Mouse (Mus musculus): ENCODE results near the gene Grap2. TPM values are rescaled to one million over a fixed set of nuclear protein-coding genes. Genes with fewer than 3 reads are reported as not detected.

Gene Grap2
- polyA plus RNA-seq, 1 experiment from 2014 or later, result 0.97 TPM

- Histone ChIP-seq H3K4me1 (replicated peaks) (no peaks in the 10 kb centered on the region; the same call in 1 of the 2 replicates), H3K4me2 (no peak overlapping the region), H3K4me3 (no peak overlapping the region), H3K9ac (no peak overlapping the region), H3K36me3 (no peaks in the 10 kb centered on the region), H3K27ac (no peak overlapping the region), H3K9me3 (no peaks in the 10 kb centered on the region), H3K27me3 (no peaks in the 10 kb centered on the region)
- 87% methylated on average over 2 of the region's 2 CpGs for WGBS
- no peak for ATAC-seq (ENCODE audit: low FRiP score)
Observed at GRCm38 (mm10) chr15:80556021-80556420, 16.4 kb upstream of the Grap2 start.

DNA sequence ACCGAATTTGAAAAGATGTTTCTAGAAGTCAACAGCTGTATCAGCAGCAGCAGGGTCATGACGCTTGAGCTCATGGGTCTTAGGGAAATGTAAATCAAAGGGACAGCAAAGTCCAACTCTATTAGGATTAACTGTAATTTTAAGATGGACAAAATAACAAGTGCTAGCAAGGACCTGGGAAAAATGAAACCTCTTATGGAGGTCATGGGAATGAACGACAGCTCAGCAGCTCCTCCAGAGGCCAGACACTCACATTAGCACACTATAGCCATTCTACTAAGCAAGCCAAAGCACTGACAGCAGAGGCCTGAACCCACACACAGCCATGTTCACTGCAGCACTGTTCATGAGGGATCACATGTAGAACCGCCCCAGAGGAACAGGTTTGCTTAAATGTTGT lies 14.6 kb upstream of the Grap2 start:
- H3K4me2 ChIP-seq, result no peak overlapping the region
- no peak overlapping the region for H3K9ac ChIP-seq
- H3K36me3 ChIP-seq, result no peaks in the 10 kb centered on the region
- H3K9me3 ChIP-seq, result no peaks in the 10 kb centered on the region
- no peak overlapping the region for H3K4me3 ChIP-seq
- WGBS, result 74% methylated on average over 4 of the region's 4 CpGs
- no peaks in the 10 kb centered on the region for H3K27me3 ChIP-seq
- no peak for ATAC-seq (ENCODE audit: low FRiP score)
- H3K27ac ChIP-seq, result no peak overlapping the region
- no peaks in the 10 kb centered on the region for H3K4me1 ChIP-seq (replicated peaks)

GRCm38 (mm10) chr15:80559534-80559933 lies 12.9 kb upstream of the Grap2 start:
- Histone ChIP-seq H3K4me3 (no peak overlapping the region), H3K4me1 (replicated peaks) (no peaks in the 10 kb centered on the region), H3K27me3 (no peaks in the 10 kb centered on the region), H3K4me2 (no peak overlapping the region), H3K9me3 (no peaks in the 10 kb centered on the region), H3K9ac (no peak overlapping the region), H3K27ac (no peak overlapping the region), H3K36me3 (no peaks in the 10 kb centered on the region)
- WGBS, result 69% methylated on average over 12 of the region's 12 CpGs
- no peak for ATAC-seq (ENCODE audit: low FRiP score)

DNA sequence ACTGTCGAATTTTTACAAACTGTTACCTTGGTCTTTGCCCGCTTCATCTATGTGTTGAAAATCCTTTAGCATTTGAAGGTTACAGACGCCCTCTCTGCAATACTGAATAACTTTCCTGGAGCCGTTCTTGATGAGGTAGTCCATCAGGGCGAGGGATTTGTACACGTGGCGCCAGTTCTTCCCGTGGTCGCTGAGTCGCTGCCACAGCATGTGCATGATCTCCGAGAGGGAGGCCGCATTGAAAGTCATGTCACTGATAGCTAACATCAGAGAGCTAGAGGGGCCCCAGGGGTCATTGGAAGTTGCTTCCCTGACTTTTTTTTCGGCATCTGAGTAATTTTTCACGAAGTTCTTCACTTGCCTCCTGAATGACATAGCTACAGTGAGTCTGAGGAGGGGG lies 12.4 kb upstream of the Grap2 start:
- Histone ChIP-seq H3K27me3 (no peaks in the 10 kb centered on the region), H3K9me3 (no peaks in the 10 kb centered on the region), H3K36me3 (no peaks in the 10 kb centered on the region), H3K4me1 (replicated peaks) (no peaks in the 10 kb centered on the region), H3K27ac (no peak overlapping the region), H3K9ac (no peak overlapping the region), H3K4me2 (no peak overlapping the region), H3K4me3 (no peak overlapping the region)
- 65% methylated on average over 14 of the region's 14 CpGs for WGBS
- ATAC-seq (ENCODE audit: low FRiP score), result no peak

- no peak for ATAC-seq (ENCODE audit: low FRiP score)
- no peak overlapping the region for H3K9ac ChIP-seq
- H3K36me3 ChIP-seq, result no peaks in the 10 kb centered on the region
- H3K4me1 ChIP-seq (replicated peaks), result no peaks in the 10 kb centered on the region
- H3K4me3 ChIP-seq, result no peak overlapping the region
- H3K9me3 ChIP-seq, result no peaks in the 10 kb centered on the region
- H3K27ac ChIP-seq, result no peak overlapping the region
- no peaks in the 10 kb centered on the region for H3K27me3 ChIP-seq
- WGBS, result 64% methylated on average over 15 of the region's 15 CpGs
- H3K4me2 ChIP-seq, result no peak overlapping the region
Observed at GRCm38 (mm10) chr15:80560646-80561580, 11.5 kb upstream of the Grap2 start.

GRCm38 (mm10) chr15:80562446-80562845 lies 9.9 kb upstream of the Grap2 start:
- Histone ChIP-seq H3K27me3 (no peaks in the 10 kb centered on the region), H3K9ac (no peak overlapping the region), H3K4me2 (no peak overlapping the region), H3K4me1 (replicated peaks) (no peaks in the 10 kb centered on the region), H3K27ac (no peak overlapping the region), H3K36me3 (no peaks in the 10 kb centered on the region), H3K4me3 (no peak overlapping the region), H3K9me3 (no peaks in the 10 kb centered on the region)
- 82% methylated on average over 3 of the region's 3 CpGs for WGBS
- no peak for ATAC-seq (ENCODE audit: low FRiP score)

GRCm38 (mm10) chr15:80563634-80564208 lies 8.7 kb upstream of the Grap2 start:
- Histone ChIP-seq H3K9me3 (no peaks in the 10 kb centered on the region), H3K4me1 (replicated peaks) (no peaks in the 10 kb centered on the region), H3K27me3 (no peaks in the 10 kb centered on the region), H3K4me2 (no peak overlapping the region), H3K36me3 (no peaks in the 10 kb centered on the region), H3K4me3 (no peak overlapping the region), H3K27ac (no peak overlapping the region), H3K9ac (no peak overlapping the region)
- no peak for ATAC-seq (ENCODE audit: low FRiP score)
- WGBS, result 93% methylated on average over 6 of the region's 6 CpGs

DNA sequence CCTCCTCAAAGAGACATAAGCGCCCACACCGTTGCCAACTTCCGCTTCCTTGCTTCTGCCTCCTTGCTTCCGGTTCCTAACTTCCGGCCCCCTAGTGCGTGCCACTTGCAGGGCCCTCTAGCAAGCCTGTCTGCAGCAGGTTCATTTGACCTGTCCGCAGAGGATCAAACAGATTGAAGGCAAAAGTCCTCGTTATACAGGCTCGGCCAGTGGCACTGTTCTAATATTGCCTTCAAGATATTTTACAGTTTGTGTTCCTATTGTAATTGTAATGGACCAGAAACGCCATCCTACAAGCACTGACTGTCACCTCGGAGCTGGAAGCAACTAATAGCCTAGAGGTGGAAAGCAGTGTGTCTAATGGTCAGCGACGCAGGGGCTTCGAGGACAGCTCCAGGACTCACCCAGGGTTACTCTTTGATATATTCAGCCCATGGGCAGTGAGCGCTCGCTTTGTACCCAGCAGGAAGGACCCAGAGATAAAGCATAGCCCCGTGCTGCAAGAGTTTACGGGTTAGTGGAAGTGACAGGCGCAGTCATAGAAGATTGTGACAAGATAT lies 7.2 kb upstream of the Grap2 start, which contains the start of gene Enthd1:
TSS of gene Enthd1 (minus strand) at position 51 of the 560 bp plus-strand sequence.
- Histone ChIP-seq H3K4me1 (replicated peaks) (no peaks in the 10 kb centered on the region), H3K9me3 (no peaks in the 10 kb centered on the region), H3K9ac (no peak within 1 kb of the TSS), H3K4me3 (no peak within 1 kb of the TSS), H3K36me3 (no peaks in the 10 kb centered on the region), H3K27ac (no peak within 1 kb of the TSS), H3K4me2 (no peak within 1 kb of the TSS), H3K27me3 (no peaks in the 10 kb centered on the region)
- 73% methylated on average over 19 of the region's 19 CpGs for WGBS
- ATAC-seq (ENCODE audit: low FRiP score), result no peak

GRCm38 (mm10) chr15:80566696-80567095 lies 5.7 kb upstream of the Grap2 start:
- ATAC-seq (ENCODE audit: low FRiP score), result no peak
- 94% methylated on average over 6 of the region's 6 CpGs for WGBS
- H3K27ac ChIP-seq, result no peak overlapping the region

DNA sequence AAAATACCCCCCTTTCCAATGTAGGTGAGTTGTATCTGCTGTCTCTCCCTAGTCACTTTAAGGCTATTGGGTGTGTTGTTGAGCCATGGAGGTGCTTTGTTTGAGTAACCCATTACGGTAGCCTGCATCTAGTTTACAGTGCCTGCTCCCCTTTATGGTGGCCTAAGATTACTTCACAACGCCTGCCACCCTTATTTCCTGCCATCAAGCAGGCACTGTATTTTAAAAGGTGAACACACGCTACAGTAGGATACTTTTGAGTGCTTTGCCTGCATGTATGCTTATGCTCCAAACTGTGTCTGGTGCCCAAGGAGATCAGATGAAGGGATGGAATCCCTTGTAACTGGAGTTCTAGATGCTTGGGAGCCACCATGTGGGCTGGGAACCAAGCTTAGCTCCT lies 5.3 kb upstream of the Grap2 start:
- H3K4me1 ChIP-seq (replicated peaks), result no peaks in the 10 kb centered on the region
- 0 out of 2 replicates have a peak, but pooled peaks cover 5% of the 10 kb centered on the region for H3K27me3 ChIP-seq
- no peaks in the 10 kb centered on the region for H3K9me3 ChIP-seq
- no peak for ATAC-seq (ENCODE audit: low FRiP score)
- no peak overlapping the region for H3K4me2 ChIP-seq
- H3K4me3 ChIP-seq, result no peak overlapping the region
- 91% methylated on average over 3 of the region's 3 CpGs for WGBS
- H3K9ac ChIP-seq, result no peak overlapping the region
- H3K36me3 ChIP-seq, result no peaks in the 10 kb centered on the region
- H3K27ac ChIP-seq, result no peak overlapping the region

More at GRCm38 (mm10) chr15:80566696-80567095, 5.7 kb upstream of the Grap2 start:
- H3K4me1 ChIP-seq (replicated peaks), result no peaks in the 10 kb centered on the region
- H3K4me2 ChIP-seq, result no peak overlapping the region
- H3K9ac ChIP-seq, result no peak overlapping the region
- no peak overlapping the region for H3K4me3 ChIP-seq
- H3K27me3 ChIP-seq, result 0 out of 2 replicates have a peak, but pooled peaks cover 5% of the 10 kb centered on the region
- H3K9me3 ChIP-seq, result no peaks in the 10 kb centered on the region
- no peaks in the 10 kb centered on the region for H3K36me3 ChIP-seq

DNA sequence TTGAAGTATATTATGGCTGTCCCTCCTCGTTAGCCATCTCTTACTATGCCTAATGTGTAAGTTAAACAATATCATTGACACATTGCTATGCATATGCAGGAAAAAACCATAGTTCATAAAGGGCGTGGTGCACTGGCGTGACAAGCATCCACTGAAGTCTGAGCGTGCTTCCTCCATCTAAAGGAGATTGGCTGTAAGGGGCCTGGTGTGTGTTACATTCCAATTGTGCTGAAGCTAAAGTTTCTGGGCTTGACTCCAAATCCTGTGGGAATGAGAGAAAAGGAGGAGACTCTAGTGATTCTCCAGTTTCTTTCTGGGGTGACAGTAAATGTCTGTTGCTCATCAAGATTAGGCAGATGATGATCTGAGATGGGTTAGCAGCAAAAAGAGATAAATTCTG lies 4.7 kb upstream of the Grap2 start:
- H3K36me3 ChIP-seq, result no peaks in the 10 kb centered on the region
- 75% methylated on average over 4 of the region's 4 CpGs for WGBS
- ATAC-seq (ENCODE audit: low FRiP score), result no peak
- no peaks in the 10 kb centered on the region for H3K9me3 ChIP-seq
- no peak overlapping the region for H3K4me3 ChIP-seq
- H3K27me3 ChIP-seq, result 0 out of 2 replicates have a peak, but pooled peaks cover 10% of the 10 kb centered on the region
- H3K4me2 ChIP-seq, result no peak overlapping the region
- H3K27ac ChIP-seq, result no peak overlapping the region
- H3K4me1 ChIP-seq (replicated peaks), result no peaks in the 10 kb centered on the region
- no peak overlapping the region for H3K9ac ChIP-seq

DNA sequence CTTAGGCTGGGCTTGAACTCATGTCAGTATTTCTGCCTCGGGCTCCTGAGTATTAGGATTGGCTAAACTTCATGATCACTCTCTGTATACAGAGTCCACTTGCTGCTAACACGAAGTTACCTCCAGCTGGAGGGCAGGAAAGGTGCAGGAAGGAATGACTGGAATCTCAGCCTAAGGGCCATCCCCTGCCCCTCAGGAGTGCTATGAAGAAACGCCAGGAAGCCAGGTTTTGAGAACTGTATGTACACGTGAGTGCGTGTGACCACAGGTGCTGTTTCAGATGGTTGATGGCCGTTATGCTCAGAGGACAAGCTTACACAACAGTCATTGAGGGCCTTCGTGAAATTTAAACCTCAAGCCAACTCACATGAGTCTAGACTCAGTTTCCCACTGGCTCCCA lies 3.2 kb upstream of the Grap2 start:
- Histone ChIP-seq H3K4me1 (replicated peaks) (no peaks in the 10 kb centered on the region), H3K4me2 (no peak overlapping the region), H3K27ac (no peak overlapping the region), H3K36me3 (no peaks in the 10 kb centered on the region), H3K9ac (no peak overlapping the region), H3K9me3 (no peaks in the 10 kb centered on the region), H3K27me3 (0 out of 2 replicates have a peak, but pooled peaks cover 10% of the 10 kb centered on the region), H3K4me3 (no peak overlapping the region)
- 84% methylated on average over 7 of the region's 7 CpGs for WGBS
- no peak for ATAC-seq (ENCODE audit: low FRiP score)

Data from hindbrain, embryonic 13.5 days (tissue).